Mouse (Mus musculus): Measurements from ENCODE around the gene Bdh2. TPM values are rescaled to one million over a fixed set of nuclear protein-coding genes. Genes with fewer than 3 reads are reported as not detected.
A peak's percentile ranks its signal among the peaks of the same experiment; 100 is the strongest.

Gene Bdh2
- polyA plus RNA-seq, 1 experiment from 2014 or later = 4.7 TPM

DNA sequence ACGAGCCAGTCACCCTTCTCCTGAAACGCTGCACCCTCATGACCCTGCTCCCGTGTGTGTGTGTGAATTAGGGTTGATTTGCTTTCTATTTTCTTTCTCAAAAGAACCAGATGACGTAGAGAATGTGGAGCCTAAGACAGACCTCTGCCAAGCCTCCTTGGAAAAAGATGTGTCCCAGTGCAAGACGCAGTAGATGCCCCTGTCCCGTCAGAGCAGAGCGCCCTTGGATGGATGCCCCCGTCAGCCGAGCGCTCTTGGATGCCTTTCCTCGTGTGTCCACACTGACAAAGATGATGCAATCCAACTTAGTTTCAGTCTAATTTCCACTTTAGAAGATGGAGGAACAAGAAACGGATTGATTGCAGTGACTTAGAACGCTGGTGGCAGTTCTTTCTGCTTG lies 8.0 kb upstream of the Bdh2 start:
- WGBS = 91% methylated on average over 13 of the region's 13 CpGs
- Histone ChIP-seq H3K9ac (no peak overlapping the region), H3K4me2 (no peak overlapping the region), H3K9me3 (no peaks in the 10 kb centered on the region), H3K27ac (no peak overlapping the region), H3K4me1 (no peaks in the 10 kb centered on the region), H3K27me3 (no peaks in the 10 kb centered on the region), H3K4me3 (replicated peaks) (no peak overlapping the region), H3K36me3 (replicated peaks) (peaks cover 53% of the 10 kb centered on the region)
- no peak for ATAC-seq (ENCODE audit: low FRiP score)

GRCm38 (mm10) chr3:135280160-135280559 lies 861 bp upstream of the Bdh2 start:
- no peak overlapping the region for H3K4me2 ChIP-seq
- no peak overlapping the region for H3K27ac ChIP-seq
- 81% methylated on average over 4 of the region's 4 CpGs for WGBS
- no peaks in the 10 kb centered on the region for H3K9me3 ChIP-seq
- no peak overlapping the region for H3K9ac ChIP-seq
- no peak overlapping the region for H3K4me3 ChIP-seq (replicated peaks)
- ATAC-seq (ENCODE audit: low FRiP score) = no peak
- no peaks in the 10 kb centered on the region for H3K27me3 ChIP-seq
- no peaks in the 10 kb centered on the region for H3K36me3 ChIP-seq (replicated peaks)
- peaks cover 5% of the 10 kb centered on the region for H3K4me1 ChIP-seq

- no peak overlapping the region for H3K4me2 ChIP-seq
- WGBS = 88% methylated on average over 8 of the region's 8 CpGs
- no peaks in the 10 kb centered on the region for H3K9me3 ChIP-seq
- H3K4me3 ChIP-seq (replicated peaks) = no peak overlapping the region
- no peaks in the 10 kb centered on the region for H3K27me3 ChIP-seq
- peaks cover 5% of the 10 kb centered on the region for H3K4me1 ChIP-seq
- H3K36me3 ChIP-seq (replicated peaks) = no peaks in the 10 kb centered on the region
- no peak overlapping the region for H3K9ac ChIP-seq
- ATAC-seq (ENCODE audit: low FRiP score) = no peak
- H3K27ac ChIP-seq = no peak overlapping the region
Observed at GRCm38 (mm10) chr3:135281701-135282100, 680 bp downstream of the Bdh2 start.

GRCm38 (mm10) chr3:135285256-135285655 lies 4.2 kb downstream of the Bdh2 start:
- Histone ChIP-seq H3K27me3 (no peaks in the 10 kb centered on the region), H3K4me3 (replicated peaks) (no peak overlapping the region), H3K4me2 (no peak overlapping the region), H3K4me1 (peaks cover 5% of the 10 kb centered on the region), H3K9me3 (no peaks in the 10 kb centered on the region), H3K9ac (no peak overlapping the region), H3K36me3 (replicated peaks) (no peaks in the 10 kb centered on the region), H3K27ac (no peak overlapping the region)
- no peak for ATAC-seq (ENCODE audit: low FRiP score)
- 87% methylated on average over 11 of the region's 11 CpGs for WGBS

DNA sequence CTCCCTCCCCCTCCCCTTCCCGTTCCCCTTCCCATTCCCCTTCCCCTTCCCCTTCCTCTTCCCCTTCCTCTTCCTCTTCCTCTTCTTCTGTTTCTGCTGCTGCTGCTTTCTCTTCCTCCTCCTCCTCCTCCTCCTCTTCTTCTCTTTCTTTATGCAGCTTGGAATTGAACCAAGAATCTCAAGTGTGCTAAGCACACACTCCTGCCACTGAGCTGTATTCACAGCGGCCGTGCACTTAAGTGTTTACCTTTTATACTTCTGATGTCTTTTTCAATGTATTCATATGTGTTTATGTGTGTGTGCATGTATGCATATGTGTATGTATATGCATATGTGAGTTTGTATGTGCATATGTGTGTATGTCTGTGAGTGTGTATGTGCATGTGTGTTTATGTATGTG lies 4.8 kb downstream of the Bdh2 start:
- no peak overlapping the region for H3K4me3 ChIP-seq (replicated peaks)
- H3K9me3 ChIP-seq = no peaks in the 10 kb centered on the region
- no peak overlapping the region for H3K4me2 ChIP-seq
- no peak overlapping the region for H3K27ac ChIP-seq
- H3K36me3 ChIP-seq (replicated peaks) = no peaks in the 10 kb centered on the region
- no peak for ATAC-seq (ENCODE audit: low FRiP score)
- peaks cover 1% of the 10 kb centered on the region for H3K4me1 ChIP-seq
- 78% methylated on average over 3 of the region's 3 CpGs for WGBS
- H3K9ac ChIP-seq = no peak overlapping the region
- H3K27me3 ChIP-seq = no peaks in the 10 kb centered on the region

DNA sequence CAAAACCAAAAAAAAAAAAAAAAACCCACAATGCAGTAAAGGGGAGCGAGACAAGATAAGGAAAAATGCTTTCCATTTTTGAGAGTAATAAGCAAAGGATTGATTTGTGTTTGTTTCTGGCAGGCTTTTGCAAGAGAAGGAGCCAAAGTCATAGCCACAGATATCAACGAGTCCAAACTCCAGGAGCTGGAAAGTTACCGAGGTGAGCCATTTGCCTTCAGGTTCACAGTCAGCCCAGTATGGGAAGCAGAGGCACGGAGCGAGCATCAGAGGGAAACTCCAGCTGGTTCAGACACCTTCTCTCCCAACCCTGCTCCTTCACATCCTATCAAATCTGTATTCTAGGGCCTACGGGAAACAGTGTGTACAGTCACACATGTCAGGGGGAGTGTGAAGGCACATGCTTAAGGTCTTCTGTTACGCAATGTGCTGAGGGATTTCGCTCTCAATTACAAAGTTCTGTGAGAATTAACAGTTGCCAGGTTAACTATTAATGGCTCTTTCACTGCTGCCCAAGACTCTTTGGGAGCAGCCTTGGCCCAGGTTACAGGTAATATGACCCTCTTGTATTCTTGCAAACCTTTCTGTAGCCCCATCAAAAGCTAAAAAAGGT lies 7.2 kb downstream of the Bdh2 start:
- no peak overlapping the region for H3K4me2 ChIP-seq
- no peak overlapping the region for H3K9ac ChIP-seq
- H3K4me1 ChIP-seq = no peaks in the 10 kb centered on the region
- H3K9me3 ChIP-seq = no peaks in the 10 kb centered on the region
- ATAC-seq (ENCODE audit: low FRiP score) = no peak
- H3K27me3 ChIP-seq = no peaks in the 10 kb centered on the region
- H3K4me3 ChIP-seq (replicated peaks) = no peak overlapping the region
- 87% methylated on average over 8 of the region's 8 CpGs for WGBS
- H3K36me3 ChIP-seq (replicated peaks) = no peaks in the 10 kb centered on the region
- no peak overlapping the region for H3K27ac ChIP-seq

DNA sequence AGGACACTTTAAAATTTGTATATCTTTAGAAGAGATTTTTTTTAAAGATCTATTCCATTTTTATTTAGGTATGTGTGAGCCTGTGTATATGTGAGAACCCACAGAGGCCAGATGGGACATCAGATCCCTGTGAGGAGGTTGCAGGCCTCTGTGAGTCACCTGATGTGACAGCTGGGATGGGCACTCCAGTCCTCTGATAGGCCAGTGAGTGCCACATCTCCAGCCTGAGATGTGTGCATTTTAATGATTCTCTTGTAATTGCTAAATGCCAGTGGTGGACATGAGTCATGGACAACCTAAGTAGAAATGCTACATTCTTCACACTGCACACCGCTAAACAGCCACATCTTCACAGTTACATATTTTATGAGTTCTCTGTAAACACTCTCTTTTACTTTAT lies 8.1 kb downstream of the Bdh2 start:
- Histone ChIP-seq H3K4me3 (replicated peaks) (no peak overlapping the region), H3K4me2 (no peak overlapping the region), H3K27me3 (no peaks in the 10 kb centered on the region), H3K4me1 (peaks cover 4% of the 10 kb centered on the region; the same call in 1 of the 2 replicates), H3K9me3 (no peaks in the 10 kb centered on the region), H3K9ac (no peak overlapping the region), H3K27ac (no peak overlapping the region), H3K36me3 (replicated peaks) (no peaks in the 10 kb centered on the region)
- 90% methylated on average over 1 of the region's 1 CpGs for WGBS
- no peak for ATAC-seq (ENCODE audit: low FRiP score)

GRCm38 (mm10) chr3:135290249-135290894 lies 9.4 kb downstream of the Bdh2 start:
- 100% methylated on average over 5 of the region's 7 CpGs for WGBS
- Histone ChIP-seq H3K4me3 (replicated peaks) (no peak overlapping the region), H3K27me3 (no peaks in the 10 kb centered on the region), H3K4me2 (no peak overlapping the region), H3K36me3 (replicated peaks) (no peaks in the 10 kb centered on the region), H3K9ac (no peak overlapping the region), H3K4me1 (peaks cover 4% of the 10 kb centered on the region; the same call in 1 of the 2 replicates), H3K9me3 (no peaks in the 10 kb centered on the region), H3K27ac (no peak overlapping the region)
- peak; percentile 78 for ATAC-seq (ENCODE audit: low FRiP score)

DNA sequence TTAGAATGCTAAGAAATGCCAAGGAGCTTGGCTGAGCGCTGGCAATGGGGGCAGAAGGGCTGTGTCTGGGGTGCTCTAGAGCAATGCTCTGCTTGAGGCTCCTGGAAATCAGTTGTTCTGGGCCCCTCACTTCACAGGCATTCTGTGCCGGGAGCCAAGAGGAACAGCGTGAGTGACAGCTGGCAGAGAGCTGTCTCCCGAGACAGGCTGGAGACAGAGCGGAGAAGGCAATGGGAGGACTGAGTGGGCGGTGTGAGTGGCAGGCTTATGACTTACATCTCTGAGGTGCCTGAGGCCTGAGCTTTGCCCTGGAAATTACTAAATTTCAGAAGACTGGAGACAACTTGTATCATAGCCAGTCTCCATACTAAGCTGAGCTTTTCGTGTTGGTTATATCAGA lies 12.7 kb downstream of the Bdh2 start:
- Histone ChIP-seq H3K27ac (no peak overlapping the region), H3K9ac (no peak overlapping the region), H3K36me3 (replicated peaks) (no peaks in the 10 kb centered on the region), H3K4me3 (replicated peaks) (no peak overlapping the region), H3K27me3 (no peaks in the 10 kb centered on the region), H3K4me1 (peaks cover 4% of the 10 kb centered on the region; the same call in 1 of the 2 replicates), H3K4me2 (no peak overlapping the region), H3K9me3 (no peaks in the 10 kb centered on the region)
- no peak for ATAC-seq (ENCODE audit: low FRiP score)
- WGBS = 53% methylated on average over 7 of the region's 7 CpGs

- Histone ChIP-seq H3K9ac (no peak overlapping the region), H3K4me2 (no peak overlapping the region), H3K27ac (no peak overlapping the region), H3K4me3 (replicated peaks) (no peak overlapping the region), H3K27me3 (no peaks in the 10 kb centered on the region), H3K4me1 (peaks cover 4% of the 10 kb centered on the region; the same call in 1 of the 2 replicates), H3K9me3 (no peaks in the 10 kb centered on the region), H3K36me3 (replicated peaks) (no peaks in the 10 kb centered on the region)
- WGBS = 88% methylated on average over 1 of the region's 1 CpGs
- ATAC-seq (ENCODE audit: low FRiP score) = no peak
Observed at GRCm38 (mm10) chr3:135295559-135295958, 14.5 kb downstream of the Bdh2 start.

DNA sequence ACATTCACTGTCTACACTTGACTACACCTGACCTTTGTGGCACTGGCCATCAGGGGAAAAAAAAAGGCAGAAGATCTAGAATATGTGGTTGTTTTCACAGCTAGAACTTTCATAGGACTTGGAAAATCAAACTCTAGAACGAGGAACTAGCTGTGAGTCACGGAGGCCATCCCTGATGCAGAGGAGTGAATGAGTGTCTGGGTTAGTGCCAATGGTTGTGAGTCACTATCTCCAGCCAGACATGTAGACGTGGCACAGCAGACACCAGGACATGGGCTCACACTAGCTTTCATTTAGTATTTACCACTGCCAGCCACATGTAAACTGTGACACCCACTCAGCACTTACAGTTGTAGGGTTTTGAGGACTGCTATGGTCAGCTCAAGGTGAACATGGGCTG lies 17.5 kb downstream of the Bdh2 start:
- H3K9me3 ChIP-seq = no peaks in the 10 kb centered on the region
- no peaks in the 10 kb centered on the region for H3K27me3 ChIP-seq
- no peak for ATAC-seq (ENCODE audit: low FRiP score)
- no peak overlapping the region for H3K4me2 ChIP-seq
- no peak overlapping the region for H3K4me3 ChIP-seq (replicated peaks)
- H3K36me3 ChIP-seq (replicated peaks) = no peaks in the 10 kb centered on the region
- H3K27ac ChIP-seq = no peak overlapping the region
- no peak overlapping the region for H3K9ac ChIP-seq
- H3K4me1 ChIP-seq = peaks cover 10% of the 10 kb centered on the region
- 86% methylated on average over 3 of the region's 3 CpGs for WGBS

GRCm38 (mm10) chr3:135300081-135300480 lies 19.1 kb downstream of the Bdh2 start:
- H3K4me1 ChIP-seq = peaks cover 18% of the 10 kb centered on the region
- H3K27me3 ChIP-seq = no peaks in the 10 kb centered on the region
- H3K9me3 ChIP-seq = no peaks in the 10 kb centered on the region
- H3K36me3 ChIP-seq (replicated peaks) = no peaks in the 10 kb centered on the region
- no peak overlapping the region for H3K27ac ChIP-seq
- WGBS = 80% methylated on average over 6 of the region's 6 CpGs
- no peak overlapping the region for H3K4me3 ChIP-seq (replicated peaks)
- no peak overlapping the region for H3K9ac ChIP-seq
- no peak overlapping the region for H3K4me2 ChIP-seq
- no peak for ATAC-seq (ENCODE audit: low FRiP score)

DNA sequence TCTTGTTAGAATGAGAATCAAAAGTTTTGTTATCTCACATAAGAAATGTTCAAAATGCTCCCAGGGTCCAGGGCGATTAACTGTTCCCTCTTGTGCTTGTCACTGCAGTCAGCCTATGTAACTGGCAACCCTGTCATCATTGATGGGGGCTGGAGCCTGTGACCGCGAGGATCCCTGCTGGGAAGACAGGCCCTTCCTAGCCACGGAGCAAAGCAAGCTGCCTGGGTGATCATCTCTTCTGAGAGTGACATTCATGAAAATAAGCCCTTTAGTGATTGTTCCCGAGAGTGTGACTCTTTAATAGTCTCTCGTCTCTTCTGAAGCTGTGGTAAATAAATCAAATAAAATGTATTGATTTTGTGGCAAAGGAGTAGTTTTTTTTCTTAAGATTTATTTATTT lies 23.0 kb downstream of the Bdh2 start:
- Histone ChIP-seq H3K9ac (no peak overlapping the region), H3K4me1 (peaks cover 32% of the 10 kb centered on the region), H3K36me3 (replicated peaks) (no peaks in the 10 kb centered on the region), H3K27me3 (0 out of 2 replicates have a peak, but pooled peaks cover 4% of the 10 kb centered on the region), H3K4me3 (replicated peaks) (no peak overlapping the region), H3K9me3 (no peaks in the 10 kb centered on the region), H3K27ac (no peak overlapping the region), H3K4me2 (no peak overlapping the region)
- ATAC-seq (ENCODE audit: low FRiP score) = no peak; the same call in 1 of the 2 replicates
- WGBS = 6% methylated on average over 6 of the region's 6 CpGs

Data from forebrain, embryonic 12.5 days (tissue).